Mouse (Mus musculus) limb, embryonic 10.5 days (tissue): ENCODE measurements around the gene Cstf2t. TPM values are rescaled to one million over a fixed set of nuclear protein-coding genes. Genes with fewer than 3 reads are reported as not detected.

ENCODE experiments used
- DNase-seq: peaks from one replicate; pipeline ENCODE4 v3.0.0-alpha.2; 2017; ENCODE audit warnings: low spot score
- H3K27ac ChIP-seq: fragments of 300-500 bp; sonication (generic); 2 replicates; pipeline ENCODE4 v1.5.1; 2016; ENCODE audit warnings: mild to moderate bottlenecking
- H3K27me3 ChIP-seq: fragments of 300-500 bp; sonication (generic); 2 replicates; pipeline ENCODE4 v1.6.1; 2016; ENCODE audit warnings: low read depth, mild to moderate bottlenecking; ENCODE audit not compliant: poor library complexity, severe bottlenecking
- H3K36me3 ChIP-seq: fragments of 300-500 bp; sonication (generic); 2 replicates; pipeline ENCODE4 v1.6.1; 2016; ENCODE audit warnings: mild to moderate bottlenecking, moderate library complexity
- H3K4me1 ChIP-seq: fragments of 300-500 bp; sonication (generic); 2 replicates; pipeline ENCODE4 v1.6.1; 2016
- H3K4me3 ChIP-seq: fragments of 300-500 bp; sonication (generic); 2 replicates; pipeline ENCODE4 v1.5.1; 2016; ENCODE audit warnings: mild to moderate bottlenecking, moderate library complexity
- H3K9me3 ChIP-seq: fragments of 300-500 bp; sonication (generic); replicated peaks from 2 replicates; pipeline ENCODE4 v1.6.1; 2016; ENCODE audit warnings: mild to moderate bottlenecking
- WGBS: fragments of 180-500 bp; shearing (Covaris S2); methylation state at CpG from one replicate; pipeline ENCODE4 v1.1.7; 2016; 5-methylcytosine and 5-hydroxymethylcytosine counted together
- polyA plus RNA-seq: library from polyadenylated mRNA; unstranded; fragments of >200 nt; fragmentation: Nextera tagmentation; extraction: Ambion mirVana; gene quantifications from 2 replicates; pipeline ENCODE4 v1.2.1, GENCODE M21; 2016

Gene Cstf2t
- polyA plus RNA-seq, 1 experiment from 2014 or later = 59.7 TPM

DNA sequence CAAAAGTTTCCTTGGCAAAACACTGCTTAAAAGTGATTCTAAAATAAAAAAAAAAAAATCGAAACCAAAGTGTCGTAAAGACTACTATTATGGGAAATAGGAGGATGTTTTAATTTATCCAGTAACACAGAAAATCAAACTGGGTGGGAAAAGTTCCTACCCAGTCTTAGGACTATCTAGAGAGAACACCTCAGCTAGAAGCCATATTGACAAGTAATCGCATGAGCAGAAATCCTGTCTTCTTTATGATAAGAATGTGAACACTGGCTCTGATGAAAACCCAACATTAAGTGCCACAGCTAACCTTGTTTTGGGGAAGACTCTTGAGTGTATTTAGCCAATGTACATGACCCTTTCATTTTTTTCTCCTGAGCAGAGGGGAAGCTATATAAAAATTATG, 15.2 kb downstream of the Cstf2t start:
- Histone ChIP-seq H3K4me3 (no peak overlapping the region), H3K9me3 (no peaks in the 10 kb centered on the region), H3K4me1 (no peaks in the 10 kb centered on the region), H3K27me3 (no peaks in the 10 kb centered on the region), H3K36me3 (no peaks in the 10 kb centered on the region), H3K27ac (no peak overlapping the region)
- 66% methylated on average over 3 of the region's 3 CpGs for WGBS
- no peak for DNase-seq

DNA sequence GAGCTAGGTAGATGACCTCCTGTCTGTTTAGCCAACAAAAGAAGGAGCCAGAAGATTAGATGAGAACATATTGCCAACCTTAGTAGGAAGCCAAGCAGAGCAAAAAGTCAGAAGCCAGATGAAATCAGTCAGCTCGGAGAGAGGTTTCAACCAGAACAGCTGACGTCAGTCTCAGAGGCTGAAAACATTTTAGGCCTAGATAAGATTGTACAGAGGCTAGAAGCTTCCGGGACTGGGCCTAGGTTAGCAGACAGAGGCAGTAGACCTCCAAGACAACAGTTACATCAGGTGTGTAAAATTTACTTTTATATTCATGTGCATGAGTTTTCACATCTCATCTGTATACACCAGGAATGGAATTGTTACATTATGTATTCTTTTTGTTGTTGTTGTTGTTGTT, 16.7 kb downstream of the Cstf2t start:
- DNase-seq = no peak
- WGBS = 90% methylated on average over 3 of the region's 3 CpGs
- no peaks in the 10 kb centered on the region for H3K9me3 ChIP-seq
- no peaks in the 10 kb centered on the region for H3K36me3 ChIP-seq
- H3K4me3 ChIP-seq = no peak overlapping the region
- no peaks in the 10 kb centered on the region for H3K27me3 ChIP-seq
- no peaks in the 10 kb centered on the region for H3K4me1 ChIP-seq
- no peak overlapping the region for H3K27ac ChIP-seq

DNA sequence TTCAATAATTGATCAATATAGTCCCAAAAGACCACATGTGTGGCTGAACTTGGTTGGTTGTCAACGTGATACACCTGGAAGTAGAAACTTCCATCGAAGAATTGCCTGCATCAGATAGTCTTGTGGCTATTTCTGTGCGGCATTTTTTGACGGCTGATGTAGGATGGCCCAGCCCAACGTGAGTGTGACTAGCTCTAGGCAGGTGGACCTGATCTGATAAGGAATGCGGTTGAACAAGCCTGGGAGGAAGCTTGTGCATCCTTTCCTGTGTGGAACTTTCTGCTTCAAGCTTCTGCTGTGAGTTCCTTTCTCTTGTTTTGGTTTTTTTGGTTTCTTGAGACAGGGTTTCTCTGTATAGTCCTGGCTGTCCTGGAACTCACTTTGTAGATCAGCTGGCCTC, 22.1 kb downstream of the Cstf2t start:
- Histone ChIP-seq H3K9me3 (no peaks in the 10 kb centered on the region), H3K27ac (no peak overlapping the region), H3K4me3 (no peak overlapping the region), H3K4me1 (peaks cover 17% of the 10 kb centered on the region), H3K36me3 (no peaks in the 10 kb centered on the region), H3K27me3 (no peaks in the 10 kb centered on the region)
- WGBS = 81% methylated on average over 6 of the region's 6 CpGs
- no peak for DNase-seq

DNA sequence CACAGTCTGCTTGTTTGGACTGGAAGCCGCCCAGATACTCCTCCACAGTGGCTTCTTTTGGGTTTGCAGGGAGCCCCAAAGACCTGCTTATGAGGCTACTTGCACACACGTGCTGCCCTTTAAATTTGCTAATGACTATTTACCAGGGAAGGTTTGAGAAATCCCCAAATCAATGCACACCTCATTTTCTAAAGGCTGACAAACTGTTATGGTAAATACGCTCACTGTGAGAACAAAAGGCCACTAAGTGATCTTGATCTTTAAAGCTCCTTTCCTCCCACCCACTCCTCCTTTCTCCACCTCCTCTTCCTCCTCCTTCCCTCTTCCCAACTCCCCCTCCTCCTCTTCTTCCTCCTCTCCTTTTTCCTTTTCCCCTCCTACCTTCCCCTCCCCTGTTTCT, 23.4 kb downstream of the Cstf2t start:
- Histone ChIP-seq H3K9me3 (no peaks in the 10 kb centered on the region), H3K27me3 (no peaks in the 10 kb centered on the region), H3K4me3 (no peak overlapping the region), H3K4me1 (peaks cover 17% of the 10 kb centered on the region), H3K27ac (0 out of 2 replicates have a peak overlapping the region, but pooled peaks have one; percentile 42), H3K36me3 (no peaks in the 10 kb centered on the region)
- no peak for DNase-seq
- 40% methylated on average over 3 of the region's 3 CpGs for WGBS

DNA sequence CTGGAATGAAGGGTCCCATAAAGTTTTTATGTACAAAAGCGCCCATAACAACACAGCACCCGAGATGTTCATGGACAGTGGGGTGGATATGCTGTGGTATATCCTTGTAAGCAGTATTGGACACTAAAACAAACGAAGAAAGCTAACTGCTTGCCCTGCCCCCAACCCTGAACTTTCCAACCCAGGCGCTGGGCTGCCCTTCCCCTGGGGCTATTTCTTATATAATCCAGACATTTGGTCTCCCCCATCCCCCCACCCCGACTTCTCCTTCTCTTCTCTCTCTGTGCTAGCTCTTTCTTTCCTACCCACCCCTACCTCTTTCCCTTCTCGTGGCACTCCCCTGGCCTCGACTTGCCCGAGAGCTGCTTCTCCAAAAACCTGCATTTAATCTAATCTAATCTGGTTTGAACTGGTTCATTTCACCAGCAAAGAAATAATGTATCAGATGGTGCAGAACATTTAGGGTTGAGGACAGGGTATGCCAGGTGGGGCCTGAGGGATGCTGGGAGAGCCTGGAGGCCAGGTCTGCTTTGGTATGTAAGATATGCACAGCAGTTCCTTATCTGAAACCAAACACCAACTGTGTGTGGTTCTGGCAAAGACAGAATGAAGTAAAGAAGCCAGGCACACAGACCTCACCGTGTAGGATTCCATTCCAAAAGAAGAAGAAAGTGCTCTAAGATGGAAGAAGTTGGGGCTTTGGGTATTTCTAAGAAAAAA, 24.4 kb downstream of the Cstf2t start:
- Histone ChIP-seq H3K36me3 (no peaks in the 10 kb centered on the region), H3K27ac (peak overlapping the region; percentile 30), H3K4me1 (peaks cover 17% of the 10 kb centered on the region), H3K9me3 (no peaks in the 10 kb centered on the region), H3K4me3 (no peak overlapping the region), H3K27me3 (no peaks in the 10 kb centered on the region)
- WGBS = 28% methylated on average over 9 of the region's 9 CpGs
- DNase-seq = peak; percentile 42

DNA sequence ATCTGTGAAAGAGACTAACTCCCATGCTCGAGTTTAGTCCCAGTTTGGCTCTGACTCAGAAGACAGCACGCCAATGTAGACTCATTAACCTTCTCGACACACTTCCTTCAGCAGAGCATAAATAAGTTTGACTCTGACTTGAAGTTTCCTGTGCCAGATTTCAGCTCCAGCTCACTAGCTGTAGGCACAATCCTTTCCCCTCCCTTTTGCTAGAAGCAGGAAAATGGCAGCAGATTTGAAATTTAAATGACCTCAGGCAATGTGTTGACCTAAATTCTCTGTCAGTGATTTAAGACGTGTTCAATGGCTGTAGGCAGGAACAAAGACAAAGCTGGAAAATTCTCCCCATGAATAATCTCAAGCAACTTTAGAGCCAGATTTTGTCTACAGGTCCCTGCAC, 32.1 kb downstream of the Cstf2t start:
- no peak for DNase-seq
- Histone ChIP-seq H3K27ac (no peak overlapping the region), H3K9me3 (no peaks in the 10 kb centered on the region), H3K36me3 (no peaks in the 10 kb centered on the region), H3K27me3 (no peaks in the 10 kb centered on the region), H3K4me3 (no peak overlapping the region), H3K4me1 (peaks cover 7% of the 10 kb centered on the region; the same call in 1 of the 2 replicates)
- 46% methylated on average over 4 of the region's 4 CpGs for WGBS

DNA sequence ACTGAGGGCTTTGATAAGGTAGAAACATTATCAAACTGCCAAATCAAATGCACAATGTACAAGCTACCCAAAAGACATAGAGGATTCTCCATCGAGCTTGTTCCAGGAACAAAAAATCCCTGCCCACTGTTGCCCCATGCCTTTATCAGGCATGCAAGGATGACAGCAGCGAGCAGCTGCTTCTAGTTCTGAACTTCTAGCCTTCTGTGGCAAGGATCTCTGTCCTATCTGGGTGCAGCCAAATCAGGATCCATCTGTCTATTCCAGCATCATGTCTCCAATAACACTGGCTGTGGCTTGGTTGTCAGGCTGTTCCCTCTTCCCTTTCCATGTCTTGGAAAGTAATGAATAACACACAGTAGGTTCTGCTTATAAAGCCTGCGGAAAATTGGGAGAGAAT, 42.0 kb downstream of the Cstf2t start:
- DNase-seq = no peak
- Histone ChIP-seq H3K4me3 (no peak overlapping the region), H3K27ac (no peak overlapping the region), H3K9me3 (no peaks in the 10 kb centered on the region), H3K27me3 (no peaks in the 10 kb centered on the region), H3K4me1 (no peaks in the 10 kb centered on the region), H3K36me3 (no peaks in the 10 kb centered on the region)
- WGBS = 96% methylated on average over 3 of the region's 3 CpGs

DNA sequence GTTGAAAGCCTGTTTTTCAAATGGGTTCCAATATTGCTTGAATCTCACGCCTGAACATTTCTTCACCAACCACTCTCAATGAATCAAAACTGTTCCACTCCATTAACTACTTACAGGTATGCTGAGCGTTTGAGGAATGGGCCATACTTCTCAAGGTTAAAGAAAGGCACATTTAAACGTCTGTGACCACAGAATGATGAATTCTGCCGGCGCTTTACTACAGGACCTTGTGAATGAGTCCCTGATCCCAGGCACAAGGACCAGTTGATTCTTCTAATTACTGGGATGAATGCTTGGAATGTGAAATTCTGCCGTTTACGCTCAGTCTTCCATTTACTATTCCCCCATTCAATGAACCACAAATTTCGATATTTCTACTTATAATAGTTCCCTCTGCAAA, 50.0 kb downstream of the Cstf2t start:
- no peak for DNase-seq
- Histone ChIP-seq H3K9me3 (no peaks in the 10 kb centered on the region), H3K27ac (no peak overlapping the region), H3K27me3 (no peaks in the 10 kb centered on the region), H3K36me3 (no peaks in the 10 kb centered on the region), H3K4me3 (no peak overlapping the region), H3K4me1 (no peaks in the 10 kb centered on the region)
- WGBS = 80% methylated on average over 8 of the region's 8 CpGs

DNA sequence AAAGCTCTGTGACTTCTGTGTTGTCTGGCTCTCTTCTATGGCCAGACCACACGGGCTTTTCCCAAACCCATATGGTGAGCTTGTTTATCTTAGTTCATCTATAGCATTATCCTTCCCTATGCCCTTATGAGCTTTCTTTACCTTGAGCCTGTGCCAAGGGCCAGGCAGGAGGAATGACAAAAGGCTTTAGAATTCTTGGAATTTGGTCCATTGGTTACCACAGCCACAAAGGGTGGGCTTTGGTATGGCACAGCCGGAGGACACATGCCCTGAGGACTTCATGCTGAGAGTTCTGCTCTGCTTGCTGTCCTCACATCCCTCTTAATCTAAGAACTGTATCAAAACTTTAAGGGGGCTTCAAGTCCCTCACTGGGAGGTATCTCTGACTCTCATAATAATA, 53.7 kb downstream of the Cstf2t start:
- DNase-seq = no peak

More for the DNA sequence above, 53.7 kb downstream of the Cstf2t start:
- Histone ChIP-seq H3K36me3 (no peaks in the 10 kb centered on the region), H3K27ac (no peak overlapping the region), H3K4me1 (no peaks in the 10 kb centered on the region), H3K27me3 (no peaks in the 10 kb centered on the region), H3K9me3 (no peaks in the 10 kb centered on the region), H3K4me3 (no peak overlapping the region)
- 61% methylated on average over 2 of the region's 2 CpGs for WGBS
